Mouse (Mus musculus) megakaryocyte, embryonic 14.5 days (primary cell): ENCODE measurements around the gene Gpc6.

Source experiments
- FLI1 ChIP-seq: IDR thresholded peaks from 2 replicates; pipeline ENCODE4 v1.6.1; 2012; ENCODE audit warnings: low read length, inconsistent platforms, mixed read lengths
- GATA1 ChIP-seq: IDR thresholded peaks from 3 replicates; pipeline ENCODE4 v1.6.1; 2012; ENCODE audit warnings: mixed read lengths, low read length, inconsistent platforms, borderline replicate concordance

DNA sequence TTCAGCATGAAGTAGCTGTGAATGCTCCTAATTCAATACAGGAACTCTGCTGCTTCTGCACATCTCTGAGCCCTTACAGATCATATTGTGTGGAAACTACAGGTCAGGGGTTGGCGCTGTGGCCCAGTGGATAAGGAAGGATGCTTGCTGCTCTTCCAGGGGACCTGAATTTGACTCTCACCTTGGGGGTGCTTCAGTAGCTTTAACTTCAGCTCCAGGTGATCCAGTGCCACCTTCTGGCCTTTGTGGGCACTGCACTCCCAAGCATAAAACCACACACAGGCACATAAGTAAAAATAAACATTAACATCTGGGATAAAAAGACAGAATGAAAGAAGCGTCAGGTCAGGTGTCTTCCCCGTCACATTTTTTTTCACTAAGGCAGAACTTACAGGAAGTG is 957.1 kb downstream of the Gpc6 start:
- no peak for TF ChIP-seq GATA1
- no peak for TF ChIP-seq FLI1
